Mouse (Mus musculus) lung, postnatal 0 days (tissue): ENCODE data around the gene Mcm3.

Experiments used
- CTCF ChIP-seq: IDR thresholded peaks from 2 replicates; pipeline ENCODE4 v1.5.1; 2016; ENCODE audit warnings: antibody characterized with exemption, mild to moderate bottlenecking
- EP300 ChIP-seq: IDR thresholded peaks from 2 replicates; pipeline ENCODE4 v1.6.1; 2016; ENCODE audit warnings: antibody characterized with exemption, mild to moderate bottlenecking, control low read depth

GRCm38 (mm10) chr1:20754439-20754838, 65.7 kb downstream of the Mcm3 start:
- TF ChIP-seq CTCF (no peak), EP300 (no peak)
